Mouse (Mus musculus) adrenal gland, postnatal 10 days (tissue): ENCODE results near the gene Itm2c. TPM values are rescaled to one million over a fixed set of nuclear protein-coding genes. Genes with fewer than 3 reads are reported as not detected.
A peak's percentile ranks its signal among the peaks of the same experiment; 100 is the strongest.

Source experiments
- DNase-seq: peaks from one replicate; pipeline ENCODE4 v3.0.0; 2021; ENCODE audit warnings: mixed read lengths
- total RNA-seq, 2 experiments: library from RNA; stranded (reverse); gene quantifications; 2 replicates each; pipeline ENCODE4 v1.2.3; 2021

Gene Itm2c
- total RNA-seq, 2 experiments from 2014 or later: 284 to 307 TPM

DNA sequence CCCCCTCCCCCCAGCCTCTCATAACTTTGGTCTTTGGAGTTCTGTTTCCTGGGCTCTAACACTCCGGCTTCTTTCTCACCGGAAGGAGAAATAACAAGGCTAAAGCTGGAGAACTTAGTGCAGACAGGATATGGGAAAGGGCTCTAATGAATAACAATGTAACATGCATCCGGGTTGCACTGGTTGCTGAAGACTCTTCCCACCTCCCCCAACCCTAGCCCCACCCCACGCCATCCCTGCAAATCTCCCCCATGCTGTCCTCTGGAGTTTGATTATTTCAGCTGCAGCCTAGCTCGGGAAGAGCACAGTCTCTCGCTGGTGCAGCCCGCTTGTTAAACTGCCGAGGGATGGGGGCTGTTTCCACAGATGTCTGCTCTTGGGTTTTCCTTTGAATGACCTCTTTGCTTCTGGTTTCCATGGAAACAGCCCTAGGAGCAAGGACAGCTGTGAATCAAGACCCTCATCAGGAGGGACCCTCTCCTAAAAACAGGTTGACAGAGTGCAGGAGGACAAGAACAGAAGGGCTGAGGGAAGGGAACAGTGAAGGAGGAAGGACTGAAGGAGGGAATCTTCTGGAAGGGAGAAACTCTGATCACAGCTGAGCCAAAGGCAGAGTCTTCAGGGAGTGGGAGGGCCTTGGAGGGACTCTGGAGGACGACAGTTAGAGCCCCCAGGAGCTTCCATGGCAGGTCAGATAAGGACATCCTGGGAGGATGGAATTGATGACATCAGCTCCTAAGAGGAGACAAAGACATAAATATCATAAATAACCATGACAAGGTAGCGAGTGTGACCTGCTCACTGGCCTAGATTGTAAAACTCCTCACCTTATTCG is 39.8 kb downstream of the Itm2c start:
- no peak for DNase-seq

- no peak for DNase-seq
Observed at GRCm38 (mm10) chr1:85934560-85934959, 40.5 kb downstream of the Itm2c start.

- DNase-seq: peak; percentile 82
Observed at GRCm38 (mm10) chr1:85935148-85935852, 41.2 kb downstream of the Itm2c start.

DNA sequence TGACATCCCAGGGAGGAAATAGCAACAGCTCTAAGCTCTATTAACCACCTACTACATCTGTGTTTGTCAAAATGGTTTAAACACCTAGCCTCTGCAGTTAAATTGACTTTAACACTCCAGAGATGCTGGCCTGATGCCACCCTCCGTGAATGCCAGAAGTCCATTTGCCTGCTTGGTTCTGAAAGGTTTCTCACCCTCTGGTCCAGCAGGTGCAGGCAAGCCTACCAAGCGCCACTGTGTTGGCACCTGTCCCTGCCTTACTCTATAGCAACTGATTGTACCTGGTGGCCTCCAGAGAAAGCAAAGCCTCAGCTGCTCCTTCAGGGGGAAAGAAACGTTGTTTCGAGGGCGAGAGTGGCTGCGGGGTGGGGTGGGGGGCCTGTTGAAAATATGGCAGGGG is 42.2 kb downstream of the Itm2c start:
- DNase-seq: no peak

- DNase-seq: no peak
Observed at GRCm38 (mm10) chr1:85937323-85937722, 43.2 kb downstream of the Itm2c start.

GRCm38 (mm10) chr1:85942318-85942717 is 48.2 kb downstream of the Itm2c start:
- DNase-seq: no peak

DNA sequence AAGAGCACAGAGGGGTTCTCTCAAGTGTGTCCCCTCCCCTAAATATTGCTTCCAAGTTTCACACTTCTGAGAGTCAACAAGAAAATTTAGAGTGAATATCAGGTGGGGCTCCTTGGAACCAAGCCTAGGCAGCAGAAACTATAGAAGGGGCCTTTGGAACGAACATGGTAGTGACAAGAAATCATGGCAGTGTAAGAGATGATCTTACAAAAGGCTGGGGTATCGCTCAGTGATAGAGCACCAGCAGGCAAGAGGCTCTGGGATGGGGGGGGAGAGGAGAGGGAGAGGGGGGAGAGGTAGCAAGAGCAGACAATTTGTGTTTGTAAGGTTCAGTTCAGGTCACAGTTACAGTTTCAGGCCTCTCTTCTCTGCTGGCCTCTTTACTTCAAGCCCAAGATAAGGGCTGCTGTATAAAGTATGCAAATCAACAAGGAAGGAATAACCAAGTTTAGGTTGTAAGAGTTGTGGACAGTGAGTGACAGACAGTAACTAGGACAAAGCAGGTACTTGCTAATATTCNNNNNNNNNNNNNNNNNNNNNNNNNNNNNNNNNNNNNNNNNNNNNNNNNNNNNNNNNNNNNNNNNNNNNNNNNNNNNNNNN is 55.1 kb downstream of the Itm2c start:
- no peak for DNase-seq

GRCm38 (mm10) chr1:85955150-85955549 is 61.1 kb downstream of the Itm2c start:
- no peak for DNase-seq

DNA sequence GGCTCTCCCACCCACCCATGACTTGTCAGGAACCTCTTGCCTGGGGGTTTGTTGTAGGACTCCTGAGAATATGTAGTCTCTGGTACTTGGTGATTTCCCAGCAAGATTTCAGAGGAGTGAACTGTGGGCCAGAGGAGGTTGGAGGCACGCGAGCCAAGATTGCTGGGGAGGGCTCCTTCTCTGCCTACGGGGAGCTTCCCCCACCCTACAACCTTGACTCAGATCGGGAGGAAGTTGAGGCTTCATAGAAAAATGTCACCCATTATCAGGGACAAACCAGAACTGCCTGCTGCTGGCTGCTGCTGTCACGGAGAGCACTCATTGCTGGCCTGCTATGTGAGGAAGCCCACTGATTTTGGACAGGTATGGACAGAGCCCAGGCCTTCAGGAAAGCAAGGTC is 63.2 kb downstream of the Itm2c start:
- DNase-seq: no peak

DNA sequence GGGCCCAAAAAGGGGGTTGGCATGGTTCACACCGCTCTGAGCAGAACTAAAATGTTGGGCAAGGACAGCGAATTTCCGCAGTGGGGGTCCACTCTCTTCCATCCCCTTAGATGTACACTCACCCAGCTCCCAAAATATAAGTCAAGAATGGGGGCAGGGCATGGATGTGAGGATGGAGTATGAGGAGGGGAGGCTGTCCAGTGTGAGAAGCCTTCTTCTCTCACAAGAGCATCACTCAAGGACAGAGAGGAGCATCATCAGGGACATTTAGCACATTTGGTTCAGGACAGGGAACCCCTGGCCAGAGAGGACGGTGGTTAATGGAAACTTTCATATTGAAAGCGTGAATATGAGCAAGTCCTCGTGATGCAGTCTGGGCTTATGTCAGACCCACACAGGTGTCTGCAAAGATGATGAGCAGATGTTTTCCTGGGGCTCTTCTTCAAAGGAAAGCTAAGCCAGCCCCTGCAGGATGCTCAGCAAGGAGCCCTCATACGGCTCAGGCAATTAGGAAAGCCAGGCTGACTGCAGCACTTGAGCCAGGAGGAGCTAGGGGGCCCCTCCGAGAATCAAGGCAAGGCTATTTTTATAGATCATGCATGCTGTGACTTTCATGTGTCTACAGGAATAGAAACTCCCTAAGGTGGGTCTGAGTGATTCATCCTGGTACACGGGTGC is 64.0 kb downstream of the Itm2c start:
- no peak for DNase-seq

Other genes with a start within 250 kb of the Itm2c start
- gene Sp100, start 244.3 kb upstream of the Itm2c start, total RNA-seq: 10 to 100 TPM; 13.8 to 19.8 TPM
- gene A630001G21Rik, start 115.6 kb upstream of the Itm2c start, total RNA-seq: 1 to 10 TPM; 1.5 to 2.4 TPM
- gene Cab39, start 100.8 kb upstream of the Itm2c start, total RNA-seq: 100 to 1,000 TPM; 118 to 121 TPM
- under 1 TPM; 0.18 to 0.24 TPM for gene 4933407L21Rik, start 34.2 kb downstream of the Itm2c start, total RNA-seq
- gene Gpr55, start 66.7 kb downstream of the Itm2c start, total RNA-seq: 1 to 10 TPM in 1 of 2 experiments, under 1 TPM in 1; 0.85 to 1.8 TPM
- not detected for gene Spata3, start 122.5 kb downstream of the Itm2c start, total RNA-seq
- 1 to 10 TPM; 3.7 to 8.0 TPM for gene 2810459M11Rik, start 151.6 kb downstream of the Itm2c start, total RNA-seq
- gene Psmd1, start 170.1 kb downstream of the Itm2c start, total RNA-seq: 100 to 1,000 TPM in 1 of 2 experiments, 10 to 100 TPM in 1; 95.2 to 101 TPM
- gene Htr2b, start 217.7 kb downstream of the Itm2c start, total RNA-seq: under 1 TPM; 0.21 to 0.27 TPM
- 1 to 10 TPM; 1.3 to 2.7 TPM for gene Gm21972, start 239.4 kb downstream of the Itm2c start, total RNA-seq